Mouse (Mus musculus) cerebellum, adult 2 months (tissue): ENCODE data around the gene Efhd2.

Source experiments
- CTCF ChIP-seq: fragments of 200-500 bp; IDR thresholded peaks from 2 replicates; pipeline ENCODE4 v1.5.1; 2011; ENCODE audit warnings: low read depth, mild to moderate bottlenecking, control low read depth, low read length, moderate library complexity, borderline replicate concordance; ENCODE audit not compliant: insufficient read depth
- POLR2A ChIP-seq: fragments of 200-500 bp; IDR thresholded peaks from 2 replicates; pipeline ENCODE4 v1.6.1; 2011; ENCODE audit warnings: low read length, control low read depth, borderline replicate concordance; ENCODE audit not compliant: insufficient read depth

DNA sequence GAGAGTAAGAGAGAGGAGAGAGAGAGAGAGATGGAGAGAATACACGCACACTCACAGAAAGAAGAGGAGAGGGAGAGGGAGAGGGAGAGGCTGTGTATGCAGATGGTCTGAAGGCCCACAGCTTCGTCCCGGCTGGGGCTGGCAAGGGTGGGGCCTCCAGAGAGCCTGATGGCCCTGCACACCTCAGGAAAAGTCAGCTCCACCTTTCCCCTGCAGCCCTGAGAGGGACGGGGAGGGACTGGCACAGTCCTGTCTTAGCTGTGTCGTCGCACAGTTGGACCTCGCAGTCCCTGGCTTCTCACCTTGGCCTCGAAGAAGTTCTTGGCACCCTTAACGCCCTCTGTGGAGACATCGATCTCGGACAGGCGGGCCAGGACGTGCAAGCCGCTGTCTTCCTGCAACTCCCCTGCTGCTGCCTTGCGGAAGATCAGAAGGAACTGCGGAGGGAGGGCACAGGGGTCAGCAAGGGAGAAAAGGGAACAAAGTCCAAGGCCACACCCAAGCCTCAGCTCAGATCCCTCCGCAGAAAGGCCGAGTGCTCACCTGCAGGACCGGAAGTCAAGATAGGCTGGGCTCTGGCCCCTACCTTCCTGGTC lies 14.4 kb downstream of the Efhd2 start:
- TF ChIP-seq CTCF (no peak), POLR2A (no peak)
